Mouse (Mus musculus) thymus, adult 2 months (tissue): ENCODE data around the gene Gm10134.

Experiments used
- CTCF ChIP-seq: fragments of 200-500 bp; IDR thresholded peaks from 2 replicates; pipeline ENCODE4 v1.5.1; 2012; ENCODE audit warnings: mild to moderate bottlenecking, control low read depth, low read length, moderate library complexity, borderline replicate concordance; ENCODE audit not compliant: control insufficient read depth, poor library complexity, insufficient read depth; ENCODE audit errors: extremely low read depth
- POLR2A ChIP-seq: fragments of 200-500 bp; IDR thresholded peaks from 2 replicates; pipeline ENCODE4 v1.6.1; 2012; ENCODE audit warnings: mild to moderate bottlenecking, low read length, control low read depth, moderate library complexity; ENCODE audit not compliant: control insufficient read depth, poor library complexity, insufficient read depth; ENCODE audit errors: extremely low read depth

DNA sequence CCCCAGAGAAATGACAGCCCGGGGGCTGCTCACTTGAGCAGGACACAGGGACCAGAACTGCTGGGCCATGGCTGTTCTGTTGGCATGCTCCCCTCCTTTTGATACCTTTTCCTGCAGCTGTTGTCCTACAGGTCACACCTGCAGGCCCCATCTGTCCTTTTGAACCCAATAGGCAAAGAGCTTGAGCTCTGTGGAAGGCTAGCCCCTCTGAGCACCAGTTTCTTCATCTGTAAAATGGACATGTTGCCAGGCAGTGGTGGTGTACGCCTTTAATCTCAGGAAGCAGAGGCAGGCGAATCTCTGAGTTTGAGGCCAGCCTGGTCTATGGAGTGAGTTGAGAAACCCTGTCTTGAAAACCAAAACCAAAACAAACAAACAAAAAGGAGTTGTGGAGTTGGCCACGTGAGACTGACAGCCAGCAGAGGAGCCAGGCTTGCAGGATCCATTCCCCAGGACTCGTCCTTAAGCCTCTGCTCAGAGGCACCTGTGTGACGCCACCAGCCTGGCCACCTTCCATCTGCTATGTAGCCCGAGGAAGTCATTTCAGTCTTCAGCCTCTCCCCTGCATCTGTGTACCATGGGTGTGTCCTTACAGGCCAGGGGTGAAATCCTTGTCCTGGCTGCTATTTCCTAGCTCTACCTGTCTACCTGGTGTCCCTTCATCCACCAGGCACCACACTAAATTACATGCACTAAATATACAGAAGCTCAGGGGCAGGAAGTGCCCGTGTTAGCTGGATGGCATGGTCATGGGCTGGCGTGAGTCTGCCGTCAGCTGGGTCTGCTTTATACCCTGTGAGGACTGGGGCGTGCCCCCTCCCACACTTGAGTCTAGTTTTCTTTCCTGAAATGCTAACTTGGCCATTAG is 31.1 kb downstream of the Gm10134 start:
- TF ChIP-seq CTCF = no peak
- TF ChIP-seq POLR2A = no peak
